Mouse (Mus musculus) forebrain, embryonic 15.5 days (tissue): ENCODE results near the gene Vmn2r76. TPM values are rescaled to one million over a fixed set of nuclear protein-coding genes. Genes with fewer than 3 reads are reported as not detected.
"Not testable (repeated sequence)": the region's sequence is repeated elsewhere in the genome, so short reads cannot be mapped to it uniquely, and the experiment has no call there.

Experiments used
- ATAC-seq: fragments of 200-750 bp; cut with Nextera tagmentation; replicated peaks from 2 replicates; pipeline ENCODE4 v1.8.0; 2017; ENCODE audit warnings: mild to moderate bottlenecking, moderate TSS enrichment, moderate library complexity
- H3K27ac ChIP-seq: fragments of 300-500 bp; sonication (generic); replicated peaks from 2 replicates; pipeline ENCODE4 v1.5.1; 2015; ENCODE audit warnings: mild to moderate bottlenecking, inconsistent platforms
- H3K27me3 ChIP-seq: fragments of 300-500 bp; sonication (generic); 2 replicates; pipeline ENCODE4 v1.6.1; 2015; ENCODE audit warnings: inconsistent platforms
- H3K36me3 ChIP-seq: fragments of 300-500 bp; sonication (generic); 2 replicates; pipeline ENCODE4 v1.6.1; 2015; ENCODE audit warnings: mild to moderate bottlenecking, inconsistent platforms
- H3K4me1 ChIP-seq: fragments of 300-500 bp; sonication (generic); 2 replicates; pipeline ENCODE4 v1.6.1; 2015; ENCODE audit warnings: inconsistent platforms
- H3K4me2 ChIP-seq: fragments of 300-500 bp; sonication (generic); replicated peaks from 2 replicates; pipeline ENCODE4 v1.6.1; 2015; ENCODE audit warnings: mild to moderate bottlenecking, inconsistent platforms
- H3K4me3 ChIP-seq: fragments of 300-500 bp; sonication (generic); 2 replicates; pipeline ENCODE4 v1.5.1; 2015; ENCODE audit warnings: mild to moderate bottlenecking, inconsistent platforms
- H3K9ac ChIP-seq: fragments of 300-500 bp; sonication (generic); replicated peaks from 2 replicates; pipeline ENCODE4 v1.6.1; 2015; ENCODE audit warnings: mild to moderate bottlenecking, inconsistent platforms
- H3K9me3 ChIP-seq: fragments of 300-500 bp; sonication (generic); 2 replicates; pipeline ENCODE4 v1.6.1; 2016; ENCODE audit warnings: inconsistent platforms
- WGBS: fragments of 180-500 bp; shearing (Covaris S2); methylation state at CpG from one replicate; pipeline ENCODE4 v1.1.7; 2015; ENCODE audit warnings: mixed read lengths; 5-methylcytosine and 5-hydroxymethylcytosine counted together
- polyA plus RNA-seq: library from polyadenylated mRNA; unstranded; fragments of >200 nt; fragmentation: Nextera tagmentation; extraction: Ambion mirVana; gene quantifications from 2 replicates; pipeline ENCODE4 v1.2.1, GENCODE M21; 2015

Vmn2r76 gene
- not detected in 2 replicates for polyA plus RNA-seq

DNA sequence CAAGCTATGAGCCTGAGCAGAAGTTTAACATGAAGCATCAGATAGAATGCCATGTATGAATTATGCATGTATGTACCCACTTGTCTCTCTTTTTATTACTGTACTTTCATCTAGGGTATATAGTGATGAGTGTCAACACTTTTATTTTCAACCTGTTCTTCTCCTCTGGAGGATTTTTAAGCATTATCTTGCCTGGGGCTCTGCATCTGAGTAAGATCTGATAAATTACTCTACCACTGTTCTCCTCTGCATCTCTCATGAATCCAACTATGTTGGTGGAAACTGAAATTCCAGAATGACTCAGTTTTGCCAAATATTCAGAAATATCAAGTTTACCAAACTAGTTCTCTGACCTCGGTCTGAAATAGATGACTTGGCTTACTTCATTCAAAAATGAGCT is at the start of gene Vmn2r76:
Vmn2r76 (minus strand) TSS at position 101 of the 400 bp plus-strand sequence.
- no peak within 1 kb of the TSS for H3K4me3 ChIP-seq
- no peaks in the 10 kb centered on the region for H3K36me3 ChIP-seq
- H3K27ac ChIP-seq, result no peak within 1 kb of the TSS
- no peak for ATAC-seq
- H3K4me1 ChIP-seq, result no peaks in the 10 kb centered on the region
- no peaks in the 10 kb centered on the region for H3K9me3 ChIP-seq
- no peaks in the 10 kb centered on the region for H3K27me3 ChIP-seq
- H3K4me2 ChIP-seq, result no peak within 1 kb of the TSS
- no peak within 1 kb of the TSS for H3K9ac ChIP-seq
- WGBS, result 74% methylated on average over 1 of the region's 1 CpGs

DNA sequence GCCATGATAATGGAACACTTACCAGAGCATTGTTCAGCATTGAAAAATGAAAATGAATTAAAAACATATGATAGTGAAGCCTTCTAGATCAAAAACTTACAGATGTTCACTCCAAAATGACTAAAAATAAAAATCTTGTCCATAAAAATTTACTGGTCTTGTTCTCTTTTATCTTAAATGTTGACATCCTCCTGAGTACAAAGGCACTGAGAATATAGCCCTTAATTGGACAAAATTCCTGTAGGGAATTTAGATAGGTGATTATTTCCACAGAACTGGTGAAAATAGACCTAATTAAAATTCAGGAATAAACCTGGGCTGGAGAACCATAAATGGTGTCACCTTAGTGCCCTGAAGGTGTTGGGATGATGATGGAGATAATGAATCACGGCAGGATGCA is 31.0 kb upstream of the Vmn2r76 start, which contains the start of gene Olfr310:
Olfr310 (minus strand) TSS at position 101 of the 400 bp plus-strand sequence.
- no peak within 1 kb of the TSS for H3K4me2 ChIP-seq
- H3K9ac ChIP-seq, result no peak within 1 kb of the TSS
- H3K4me1 ChIP-seq, result no peaks in the 10 kb centered on the region
- no peak within 1 kb of the TSS for H3K27ac ChIP-seq
- WGBS, result 65% methylated on average over 1 of the region's 1 CpGs
- no peaks in the 10 kb centered on the region for H3K27me3 ChIP-seq
- no peak for ATAC-seq
- no peak within 1 kb of the TSS for H3K4me3 ChIP-seq
- no peaks in the 10 kb centered on the region for H3K36me3 ChIP-seq
- H3K9me3 ChIP-seq, result no peaks in the 10 kb centered on the region

DNA sequence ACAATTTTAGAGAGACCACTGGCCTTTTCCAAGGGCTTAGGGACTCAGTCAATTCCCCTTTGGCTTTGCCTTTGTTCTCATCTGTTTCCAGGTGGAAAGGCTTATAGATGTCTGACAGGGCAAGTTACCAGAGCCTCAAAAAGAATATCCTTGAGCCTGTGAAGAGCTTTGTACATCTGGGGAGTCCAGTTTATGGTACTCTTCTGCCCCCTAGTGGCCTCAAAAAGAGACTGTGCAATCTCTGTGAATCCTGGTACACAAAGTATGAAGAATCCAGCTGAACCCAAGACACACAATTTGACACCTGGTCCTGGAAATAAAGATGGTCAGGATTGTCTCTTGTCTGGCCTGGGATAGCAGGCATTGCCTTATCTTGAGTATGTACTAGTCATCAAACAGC is 34.8 kb downstream of the Vmn2r76 start:
- ATAC-seq, result no peak
- Histone ChIP-seq H3K36me3 (no peaks in the 10 kb centered on the region), H3K27ac (no peak overlapping the region), H3K4me3 (no peak overlapping the region), H3K4me2 (no peak overlapping the region), H3K4me1 (no peaks in the 10 kb centered on the region), H3K9ac (no peak overlapping the region), H3K9me3 (no peaks in the 10 kb centered on the region), H3K27me3 (no peaks in the 10 kb centered on the region)

GRCm38 (mm10) chr7:86171678-86172077 is 74.4 kb downstream of the Vmn2r76 start, which contains the start of gene Vmn2r75:
TSS of gene Vmn2r75 (minus strand) at chr7:86171778.
- H3K4me2 ChIP-seq, H3K4me3 ChIP-seq, H3K27ac ChIP-seq, H3K36me3 ChIP-seq, H3K4me1 ChIP-seq, H3K9me3 ChIP-seq, ATAC-seq, H3K9ac ChIP-seq, H3K27me3 ChIP-seq: not testable (repeated sequence)
- WGBS, result 51% methylated on average over 1 of the region's 1 CpGs

Other genes starting within 250 kb of the Vmn2r76 start
- not detected in 2 replicates for gene Vmn2r75, start 74.5 kb downstream of the Vmn2r76 start, polyA plus RNA-seq
- not detected in 2 replicates for gene Olfr310, start 30.9 kb upstream of the Vmn2r76 start, polyA plus RNA-seq
- gene Olfr309, start 67.4 kb upstream of the Vmn2r76 start, polyA plus RNA-seq, result not detected in 2 replicates
- gene Olfr308, start 79.3 kb upstream of the Vmn2r76 start, polyA plus RNA-seq, result not detected in 2 replicates
- not detected in 2 replicates for gene Olfr307, start 91.3 kb upstream of the Vmn2r76 start, polyA plus RNA-seq
- gene Olfr305, start 120.6 kb upstream of the Vmn2r76 start, polyA plus RNA-seq, result not detected in 2 replicates
- not detected in 2 replicates for gene Olfr304, start 140.3 kb upstream of the Vmn2r76 start, polyA plus RNA-seq
- not detected in 2 replicates for gene Olfr303, start 151.5 kb upstream of the Vmn2r76 start, polyA plus RNA-seq
- gene Olfr301, start 157.5 kb upstream of the Vmn2r76 start, polyA plus RNA-seq, result not detected in 2 replicates
- not detected in 2 replicates for gene Olfr299, start 213.6 kb upstream of the Vmn2r76 start, polyA plus RNA-seq
- gene Olfr298, start 246.2 kb upstream of the Vmn2r76 start, polyA plus RNA-seq, result not detected in 2 replicates